Mouse (Mus musculus) MEL (cell line): Measurements from ENCODE around the gene Slc32a1. TPM values are rescaled to one million over a fixed set of nuclear protein-coding genes. Genes with fewer than 3 reads are reported as not detected.

ENCODE experiments used
- DNase-seq: peaks from one replicate; pipeline ENCODE4 v3.0.0; 2011; ENCODE audit warnings: low read depth, low spot score
- H3K27ac ChIP-seq: 2 replicates; pipeline ENCODE4 v1.5.1; 2012; ENCODE audit warnings: low read depth, mild to moderate bottlenecking, control low read depth, low read length, moderate library complexity; ENCODE audit not compliant: control insufficient read depth
- H3K27me3 ChIP-seq, 2 experiments: fragments of 150-350 bp in 1 of 2; sonication (generic) in 1 of 2; 2 replicates each; pipeline ENCODE4 v1.6.1; 2012; ENCODE audit warnings: low read length in 2 of 2, mild to moderate bottlenecking in 2 of 2, improper control_type of control experiment in 1 of 2, moderate library complexity in 1 of 2; ENCODE audit not compliant: insufficient read depth in 2 of 2, control insufficient read depth in 1 of 2
- H3K36me3 ChIP-seq, 2 experiments: 2 replicates each; pipeline ENCODE4 v1.6.1; 2012 to 2014; ENCODE audit warnings: low read length in 2 of 2, improper control_type of control experiment in 1 of 2, inconsistent platforms in 1 of 2, mild to moderate bottlenecking in 1 of 2; ENCODE audit not compliant: insufficient read depth in 2 of 2, control insufficient read depth in 1 of 2
- H3K4me1 ChIP-seq, 2 experiments: fragments of 150-350 bp in 1 of 2; sonication (generic) in 1 of 2; 2 replicates each; pipeline ENCODE4 v1.6.1; 2012; ENCODE audit warnings: low read length in 2 of 2, improper control_type of control experiment in 1 of 2, mild to moderate bottlenecking in 1 of 2; ENCODE audit not compliant: insufficient read depth in 2 of 2, control insufficient read depth in 1 of 2
- H3K4me3 ChIP-seq, 2 experiments: fragments of 150-350 bp in 1 of 2; sonication (generic) in 1 of 2; 2 replicates each; pipeline ENCODE4 v1.5.1; 2012; ENCODE audit warnings: low read depth in 2 of 2, low read length in 2 of 2, mild to moderate bottlenecking in 2 of 2, moderate library complexity in 2 of 2, control low read depth in 1 of 2, improper control_type of control experiment in 1 of 2; ENCODE audit not compliant: control insufficient read depth in 1 of 2, insufficient read depth in 1 of 2
- H3K79me2 ChIP-seq: 2 replicates; pipeline ENCODE4 v1.6.1; 2012; ENCODE audit warnings: mild to moderate bottlenecking, low read length, moderate library complexity; ENCODE audit not compliant: control insufficient read depth, poor library complexity, insufficient read depth
- H3K9ac ChIP-seq: 2 replicates; pipeline ENCODE4 v1.6.1; 2012; ENCODE audit warnings: low read depth, mild to moderate bottlenecking, control low read depth, low read length, moderate library complexity; ENCODE audit not compliant: control insufficient read depth, poor library complexity, severe bottlenecking
- H3K9me3 ChIP-seq: fragments of 150-350 bp; sonication (generic); replicated peaks from 2 replicates; pipeline ENCODE4 v1.6.1; 2012; ENCODE audit warnings: mild to moderate bottlenecking, low read length, improper control_type of control experiment, moderate library complexity; ENCODE audit not compliant: insufficient read depth
- CHD1 ChIP-seq: IDR thresholded peaks from 2 replicates; pipeline ENCODE4 v1.6.1; 2012; ENCODE audit warnings: low read depth, mild to moderate bottlenecking, inconsistent platforms, low read length, improper control_type of control experiment
- ELF1 ChIP-seq: IDR thresholded peaks from 2 replicates; pipeline ENCODE4 v1.6.1; 2014; ENCODE audit warnings: low read depth, mild to moderate bottlenecking, inconsistent platforms, low read length, improper control_type of control experiment, moderate library complexity
- GABPA ChIP-seq: IDR thresholded peaks from 2 replicates; pipeline ENCODE4 v1.6.1; 2012; ENCODE audit warnings: low read depth, mild to moderate bottlenecking, inconsistent platforms, low read length, improper control_type of control experiment, moderate library complexity
- HCFC1 ChIP-seq: IDR thresholded peaks from 2 replicates; pipeline ENCODE4 v1.6.1; 2012; ENCODE audit warnings: low read depth, mild to moderate bottlenecking, inconsistent platforms, low read length, improper control_type of control experiment, moderate library complexity
- MAFK ChIP-seq: IDR thresholded peaks from 2 replicates; pipeline ENCODE4 v1.6.1; 2011; ENCODE audit warnings: low read depth, mild to moderate bottlenecking, low read length, improper control_type of control experiment, borderline replicate concordance
- MAX ChIP-seq: IDR thresholded peaks from 2 replicates; pipeline ENCODE4 v1.6.1; 2011; ENCODE audit warnings: low read length, improper control_type of control experiment
- MYC ChIP-seq: IDR thresholded peaks from 2 replicates; pipeline ENCODE4 v1.6.1; 2011; ENCODE audit warnings: low read depth, mild to moderate bottlenecking, low read length, improper control_type of control experiment, moderate library complexity
- NRF1 ChIP-seq: IDR thresholded peaks from 2 replicates; pipeline ENCODE4 v1.6.1; 2014; ENCODE audit warnings: low read depth, mild to moderate bottlenecking, inconsistent platforms, low read length, improper control_type of control experiment, moderate library complexity; ENCODE audit not compliant: poor library complexity, insufficient read depth, severe bottlenecking
- TAL1 ChIP-seq: IDR thresholded peaks from 2 replicates; pipeline ENCODE4 v1.6.1; 2012; ENCODE audit warnings: mild to moderate bottlenecking, inconsistent platforms, low read length, moderate library complexity, mixed read lengths
- TCF12 ChIP-seq: IDR thresholded peaks from 2 replicates; pipeline ENCODE4 v1.6.1; 2014; ENCODE audit warnings: low read depth, mild to moderate bottlenecking, inconsistent platforms, low read length, improper control_type of control experiment, moderate library complexity
- USF1 ChIP-seq: IDR thresholded peaks from 2 replicates; pipeline ENCODE4 v1.6.1; 2014; ENCODE audit warnings: low read depth, mild to moderate bottlenecking, inconsistent platforms, low read length, improper control_type of control experiment, moderate library complexity
- ZMIZ1 ChIP-seq: IDR thresholded peaks from 2 replicates; pipeline ENCODE4 v1.6.1; 2012; ENCODE audit warnings: low read depth, mild to moderate bottlenecking, inconsistent platforms, low read length, improper control_type of control experiment, moderate library complexity
- polyA plus RNA-seq, 2 experiments: library from polyadenylated mRNA; stranded (reverse) in 1 of 2; unstranded in 1 of 2; fragments of >175 nt in 1 of 2; fragments of >200 nt in 1 of 2; gene quantifications; 2 replicates each; pipeline versions ENCODE4 v1.2.1 to v1.2.4; 2012; ENCODE audit warnings: low replicate concordance in 2 of 2, low read depth in 1 of 2; ENCODE audit not compliant: insufficient read length in 2 of 2, insufficient read depth in 1 of 2, missing spikeins in 1 of 2
- total RNA-seq: library from RNA; depleted of rRNA; stranded (reverse); fragments of 300-350 nt; gene quantifications from 2 replicates; pipeline ENCODE4 v1.2.3, GENCODE M21; 2012

The Slc32a1 gene
- total and polyA plus RNA-seq, 3 experiments: not detected

- TF ChIP-seq MYC: no peak
- no peak for TF ChIP-seq CHD1
- no peak for TF ChIP-seq ZMIZ1
- TF ChIP-seq NRF1: no peak
- no peak for TF ChIP-seq USF1
- no peak for DNase-seq
- Histone ChIP-seq H3K27me3 (no peaks in the 10 kb centered on the region), H3K36me3 (peaks cover 0 to 16% of the 10 kb centered on the region in 2 experiments; a peak in 2 of 4 replicates), H3K79me2 (no peaks in the 10 kb centered on the region), H3K27ac (no peak overlapping the region), H3K4me1 (peaks cover 0 to 29% of the 10 kb centered on the region in 2 experiments; a peak in 2 of 4 replicates), H3K9ac (no peak overlapping the region), H3K9me3 (no peaks in the 10 kb centered on the region), H3K4me3 (no peak overlapping the region)
Observed at GRCm38 (mm10) chr2:158609681-158610080, 886 bp upstream of the Slc32a1 start.

GRCm38 (mm10) chr2:158611326-158611719 lies 756 bp downstream of the Slc32a1 start:
- no peak overlapping the region for H3K27ac ChIP-seq
- no peaks in the 10 kb centered on the region for H3K9me3 ChIP-seq
- no peaks in the 10 kb centered on the region for H3K27me3 ChIP-seq
- peaks cover 0 to 7% of the 10 kb centered on the region in 2 experiments; a peak in 2 of 4 replicates for H3K36me3 ChIP-seq
- no peak overlapping the region for H3K4me3 ChIP-seq
- H3K9ac ChIP-seq: no peak overlapping the region
- TF ChIP-seq TCF12: no peak
- no peak for TF ChIP-seq MAX
- TF ChIP-seq GABPA: no peak
- no peak for TF ChIP-seq USF1
- TF ChIP-seq ELF1: no peak
- no peak for TF ChIP-seq HCFC1
- TF ChIP-seq MAFK: no peak
- TF ChIP-seq TAL1: no peak
- no peak for TF ChIP-seq ZMIZ1
- TF ChIP-seq, all 39 proteins: peak for 0
- no peak for DNase-seq
- H3K79me2 ChIP-seq: no peaks in the 10 kb centered on the region
- H3K4me1 ChIP-seq: peaks cover 0 to 17% of the 10 kb centered on the region in 2 experiments; a peak in 2 of 4 replicates
